Mouse (Mus musculus) kidney, embryonic 15.5 days (tissue): ENCODE data around the gene Plin3. TPM values are rescaled to one million over a fixed set of nuclear protein-coding genes. Genes with fewer than 3 reads are reported as not detected.

Experiments used
- ATAC-seq: fragments of 200-750 bp; cut with Nextera tagmentation; replicated peaks from 2 replicates; pipeline ENCODE4 v1.8.0; 2017; ENCODE audit warnings: moderate TSS enrichment; ENCODE audit not compliant: low FRiP score
- H3K27ac ChIP-seq: fragments of 300-500 bp; sonication (generic); 2 replicates; pipeline ENCODE4 v1.5.1; 2015; ENCODE audit warnings: mild to moderate bottlenecking, inconsistent platforms
- H3K27me3 ChIP-seq: fragments of 300-500 bp; sonication (generic); 2 replicates; pipeline ENCODE4 v1.6.1; 2015; ENCODE audit warnings: inconsistent platforms
- H3K36me3 ChIP-seq: fragments of 300-500 bp; sonication (generic); 2 replicates; pipeline ENCODE4 v1.6.1; 2015; ENCODE audit warnings: inconsistent platforms
- H3K4me1 ChIP-seq: fragments of 300-500 bp; sonication (generic); 2 replicates; pipeline ENCODE4 v1.6.1; 2015; ENCODE audit warnings: inconsistent platforms
- H3K4me2 ChIP-seq: fragments of 300-500 bp; sonication (generic); 2 replicates; pipeline ENCODE4 v1.6.1; 2015; ENCODE audit warnings: moderate library complexity, mild to moderate bottlenecking, inconsistent platforms
- H3K4me3 ChIP-seq: fragments of 300-500 bp; sonication (generic); replicated peaks from 2 replicates; pipeline ENCODE4 v1.5.1; 2015; ENCODE audit warnings: mild to moderate bottlenecking, inconsistent platforms
- H3K9ac ChIP-seq: fragments of 300-500 bp; sonication (generic); 2 replicates; pipeline ENCODE4 v1.6.1; 2015; ENCODE audit warnings: mild to moderate bottlenecking, inconsistent platforms
- H3K9me3 ChIP-seq: fragments of 300-500 bp; sonication (generic); replicated peaks from 2 replicates; pipeline ENCODE4 v1.6.1; 2016; ENCODE audit warnings: inconsistent platforms
- WGBS: fragments of 180-500 bp; shearing (Covaris S2); methylation state at CpG from one replicate; pipeline ENCODE4 v1.1.7; 2015; ENCODE audit warnings: mixed read lengths; 5-methylcytosine and 5-hydroxymethylcytosine counted together
- polyA plus RNA-seq: library from polyadenylated mRNA; unstranded; fragments of >200 nt; fragmentation: Nextera tagmentation; extraction: Ambion mirVana; gene quantifications from 2 replicates; pipeline ENCODE4 v1.2.1, GENCODE M21; 2015

The Plin3 gene
- polyA plus RNA-seq, 1 experiment from 2014 or later: 77.4 TPM

DNA sequence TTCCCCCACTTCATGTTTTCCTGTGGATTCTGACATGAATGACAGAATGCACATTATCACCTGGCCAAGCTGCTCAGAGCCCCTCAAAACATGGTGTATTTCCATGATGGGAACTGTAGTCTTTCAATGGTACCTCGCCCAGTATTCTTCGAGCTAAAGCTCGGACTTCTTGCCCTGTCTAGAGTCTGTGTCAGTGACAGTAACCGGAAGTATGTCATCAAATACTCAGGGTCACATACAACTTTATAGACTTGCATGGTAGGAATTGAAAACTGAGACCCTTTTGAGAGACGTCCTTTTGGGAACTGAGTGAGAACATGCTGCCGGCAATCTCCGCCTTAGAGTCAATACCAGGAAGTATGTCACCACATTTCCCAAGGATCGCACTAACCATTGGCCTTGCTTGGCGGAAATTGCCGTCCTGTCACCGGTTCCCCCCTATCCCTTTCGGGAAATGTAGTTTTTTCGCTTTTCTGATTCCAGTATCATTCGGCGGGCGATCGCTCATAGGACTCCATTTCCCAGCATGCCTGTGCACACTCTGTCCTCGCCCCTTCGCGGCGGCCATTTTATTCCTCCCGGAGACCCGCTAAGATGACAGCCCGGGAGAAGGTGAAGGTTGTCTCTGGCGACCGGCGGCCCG, 36.3 kb downstream of the Plin3 start, which contains the start of gene Fem1a:
TSS of gene Fem1a (plus strand) at position 572 of the 643 bp plus-strand sequence.
- Histone ChIP-seq H3K4me1 (peaks cover 51% of the 10 kb centered on the region), H3K4me3 (peak within 1 kb of the TSS; percentile 71), H3K9ac (peak within 1 kb of the TSS; percentile 67), H3K27me3 (no peaks in the 10 kb centered on the region), H3K9me3 (no peaks in the 10 kb centered on the region), H3K36me3 (peaks cover 36% of the 10 kb centered on the region), H3K27ac (peak within 1 kb of the TSS; percentile 97), H3K4me2 (peak within 1 kb of the TSS; percentile 93)
- peak; percentile 91 for ATAC-seq
- WGBS: under 1% methylated on average over 28 of the region's 28 CpGs

DNA sequence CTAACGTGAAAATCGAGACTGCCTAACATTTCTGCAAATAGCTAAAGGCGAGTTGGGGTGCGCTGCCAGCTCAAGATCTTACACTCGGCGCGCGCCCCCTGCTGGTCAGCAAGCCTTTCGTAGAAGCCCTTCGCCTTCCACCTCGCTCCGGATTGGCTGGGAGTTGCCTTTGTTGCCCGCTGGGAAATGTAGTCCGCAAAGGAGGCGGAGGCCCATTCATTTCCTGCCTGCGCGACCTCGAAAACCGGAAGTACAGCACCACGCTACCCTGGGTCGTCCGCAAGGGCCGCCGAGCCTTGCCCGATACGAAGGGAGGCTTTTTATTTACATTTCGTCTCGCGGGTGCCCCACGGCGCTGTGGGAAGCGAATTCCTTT, 36.8 kb downstream of the Plin3 start:
- peak overlapping the region; percentile 53 for H3K9ac ChIP-seq
- peak overlapping the region; percentile 97 for H3K27ac ChIP-seq
- peak; percentile 92 for ATAC-seq
- H3K9me3 ChIP-seq: no peaks in the 10 kb centered on the region
- peaks cover 31% of the 10 kb centered on the region for H3K36me3 ChIP-seq
- H3K27me3 ChIP-seq: no peaks in the 10 kb centered on the region
- H3K4me1 ChIP-seq: peaks cover 50% of the 10 kb centered on the region
- peak overlapping the region; percentile 71 for H3K4me3 ChIP-seq
- WGBS: under 1% methylated on average over 32 of the region's 32 CpGs
- H3K4me2 ChIP-seq: peak overlapping the region; percentile 66

DNA sequence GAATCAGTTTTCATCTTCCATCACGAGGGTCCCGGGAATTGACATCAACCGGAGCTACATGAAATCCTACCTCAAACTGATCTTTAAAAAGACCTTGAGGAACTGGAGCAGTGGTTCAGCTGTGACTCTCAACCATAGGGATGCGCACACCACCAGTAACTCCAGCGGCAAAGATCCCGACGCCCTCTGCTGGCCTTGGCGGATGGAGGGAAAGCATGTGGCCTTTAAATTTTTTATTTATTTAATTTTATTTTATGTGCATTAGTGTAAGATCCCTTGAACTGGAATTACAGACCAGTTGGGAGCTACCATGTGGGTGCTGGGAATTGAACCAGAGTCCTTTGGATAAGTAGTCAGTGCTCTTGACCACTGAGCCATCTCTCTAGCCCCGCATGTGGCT, 37.2 kb downstream of the Plin3 start:
- Histone ChIP-seq H3K9ac (no peak overlapping the region), H3K4me2 (peak overlapping the region; percentile 66), H3K27ac (peak overlapping the region; percentile 54), H3K27me3 (no peaks in the 10 kb centered on the region), H3K4me3 (peak overlapping the region; percentile 71), H3K9me3 (no peaks in the 10 kb centered on the region), H3K4me1 (peaks cover 48% of the 10 kb centered on the region), H3K36me3 (peaks cover 27% of the 10 kb centered on the region)
- ATAC-seq: no peak
- 18% methylated on average over 9 of the region's 9 CpGs for WGBS

DNA sequence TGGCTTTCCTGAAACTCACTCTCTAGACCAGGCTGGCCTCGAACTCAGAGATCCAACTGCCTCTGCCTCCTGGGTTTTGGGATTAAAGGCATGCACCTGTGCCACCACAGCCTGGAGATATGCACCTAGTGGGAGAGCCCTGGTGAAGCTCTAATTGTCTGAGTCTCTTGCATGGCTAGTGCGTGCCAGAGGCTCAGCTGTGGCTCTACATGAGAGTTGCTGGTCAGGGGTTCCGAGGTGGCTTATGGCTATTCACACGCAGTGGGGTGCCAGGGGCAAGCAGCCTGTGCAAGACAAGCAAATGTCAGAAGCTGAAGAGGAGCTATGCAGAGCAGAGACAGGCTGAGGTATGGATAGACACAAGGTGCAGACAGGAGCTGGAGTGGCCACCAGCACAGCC, 38.0 kb downstream of the Plin3 start:
- H3K9ac ChIP-seq: no peak overlapping the region
- H3K4me1 ChIP-seq: peaks cover 40% of the 10 kb centered on the region
- no peak overlapping the region for H3K27ac ChIP-seq
- H3K4me3 ChIP-seq: no peak overlapping the region
- H3K36me3 ChIP-seq: peaks cover 19% of the 10 kb centered on the region
- no peaks in the 10 kb centered on the region for H3K9me3 ChIP-seq
- ATAC-seq: no peak
- H3K4me2 ChIP-seq: no peak overlapping the region
- H3K27me3 ChIP-seq: no peaks in the 10 kb centered on the region
- 84% methylated on average over 4 of the region's 4 CpGs for WGBS

DNA sequence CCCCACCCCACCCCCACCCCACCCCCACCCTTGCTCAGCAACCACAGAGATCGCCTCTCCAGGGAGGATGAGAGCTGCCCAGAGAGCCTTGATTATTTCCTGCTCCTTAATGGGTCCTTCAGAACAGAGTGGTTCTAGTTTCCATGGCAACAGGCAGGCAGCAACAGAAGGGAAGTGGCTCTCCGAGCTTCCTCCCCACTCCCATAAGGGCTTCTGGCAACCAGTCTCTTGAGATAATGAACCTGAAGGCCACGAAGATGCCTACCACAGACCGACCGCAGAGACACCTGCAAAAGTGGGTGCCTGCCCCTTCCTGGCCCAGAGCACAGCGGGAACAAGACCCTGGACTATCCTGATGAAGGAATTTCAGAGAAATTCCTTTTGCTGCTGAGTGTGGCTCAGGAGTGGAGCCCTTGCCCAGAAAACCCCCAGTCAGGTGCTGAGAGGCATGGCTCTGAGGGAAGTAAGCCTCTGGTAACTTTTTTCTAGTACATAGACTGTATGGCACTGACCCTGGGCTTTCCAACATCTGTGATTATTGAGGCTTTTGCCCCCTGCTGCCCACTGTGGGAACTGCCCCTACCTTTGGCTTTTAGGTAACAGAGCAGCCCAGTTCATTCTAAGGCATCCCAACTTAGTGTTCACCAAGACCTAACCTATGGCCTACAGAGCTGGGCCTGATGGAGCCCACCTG, 41.4 kb downstream of the Plin3 start:
- Histone ChIP-seq H3K4me2 (0 out of 2 replicates have a peak overlapping the region, but pooled peaks have one; percentile 28), H3K36me3 (no peaks in the 10 kb centered on the region), H3K9me3 (no peaks in the 10 kb centered on the region), H3K27ac (0 out of 2 replicates have a peak overlapping the region, but pooled peaks have one; percentile 27), H3K4me1 (peaks cover 15% of the 10 kb centered on the region), H3K27me3 (no peaks in the 10 kb centered on the region), H3K9ac (no peak overlapping the region), H3K4me3 (no peak overlapping the region)
- WGBS: 24% methylated on average over 6 of the region's 6 CpGs
- no peak for ATAC-seq

DNA sequence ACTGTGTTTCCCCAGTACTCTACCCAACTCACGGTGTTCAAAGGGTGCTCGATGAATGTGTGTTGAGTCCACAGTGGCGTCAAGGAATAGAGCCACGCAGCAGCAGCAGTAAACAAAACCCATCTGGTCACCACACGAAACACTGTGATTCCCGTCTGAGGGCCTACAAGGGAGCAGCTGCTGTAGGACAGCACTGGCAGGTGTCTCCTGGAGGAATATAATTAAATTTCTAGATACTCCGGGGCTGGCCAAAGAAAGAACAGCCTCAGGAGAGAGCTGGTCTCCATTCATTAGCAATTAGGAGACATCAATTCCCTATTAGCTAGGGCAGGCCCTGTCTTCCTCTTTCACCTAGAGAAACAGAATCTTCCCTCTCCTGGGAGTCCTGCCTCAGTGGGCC, 47.1 kb downstream of the Plin3 start:
- no peaks in the 10 kb centered on the region for H3K9me3 ChIP-seq
- H3K9ac ChIP-seq: no peak overlapping the region
- ATAC-seq: no peak
- H3K4me2 ChIP-seq: no peak overlapping the region
- H3K4me3 ChIP-seq: no peak overlapping the region
- WGBS: 68% methylated on average over 7 of the region's 7 CpGs
- H3K36me3 ChIP-seq: no peaks in the 10 kb centered on the region
- H3K4me1 ChIP-seq: 0 out of 2 replicates have a peak, but pooled peaks cover 3% of the 10 kb centered on the region
- H3K27me3 ChIP-seq: peaks cover 9% of the 10 kb centered on the region
- H3K27ac ChIP-seq: no peak overlapping the region

DNA sequence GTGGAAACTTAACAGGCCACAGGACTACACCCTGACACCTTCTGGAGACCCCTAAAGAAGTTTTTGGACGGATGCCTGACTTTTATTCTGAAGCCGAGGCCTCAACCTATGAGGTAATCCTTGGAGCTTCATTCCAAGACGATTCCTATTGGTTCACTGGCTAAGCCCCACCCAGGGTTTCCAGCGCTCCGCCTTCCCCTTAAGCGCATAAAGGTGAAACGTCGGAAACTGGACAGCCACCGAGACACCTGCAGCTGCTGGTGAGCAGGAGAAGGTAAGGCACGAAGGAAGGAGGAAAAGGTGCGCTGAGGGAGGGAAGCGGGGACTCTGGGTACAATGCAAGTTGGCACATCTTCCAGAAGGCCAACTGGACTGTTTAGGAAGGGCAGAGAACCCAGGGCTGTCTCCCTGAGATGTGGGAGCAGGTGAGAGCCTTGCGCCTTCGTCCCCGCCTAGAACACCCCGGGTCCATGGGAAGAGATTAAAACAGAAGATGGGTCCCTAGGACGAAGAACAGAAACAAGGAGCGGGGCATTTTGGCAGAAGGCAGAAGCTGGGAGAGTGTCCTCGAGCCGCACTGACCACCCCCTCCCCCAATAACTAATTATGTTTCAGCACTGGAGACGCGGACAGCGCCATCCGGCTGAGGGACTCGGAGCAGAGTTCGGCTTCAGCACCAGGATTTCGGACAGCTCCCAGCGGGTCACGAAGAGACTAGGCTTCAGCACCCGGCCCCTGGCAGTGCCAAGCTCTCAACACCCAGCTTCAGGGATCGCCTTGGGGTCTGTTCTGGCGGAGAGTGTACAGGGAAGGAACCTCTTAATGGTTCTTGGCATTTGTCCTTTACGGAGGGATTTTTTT, 50.9 kb downstream of the Plin3 start:
- Histone ChIP-seq H3K4me3 (peak overlapping the region; percentile 1; the same call in 1 of the 2 replicates), H3K27ac (no peak overlapping the region), H3K4me2 (no peak overlapping the region), H3K4me1 (0 out of 2 replicates have a peak, but pooled peaks cover 3% of the 10 kb centered on the region), H3K27me3 (peaks cover 14% of the 10 kb centered on the region), H3K36me3 (no peaks in the 10 kb centered on the region), H3K9ac (no peak overlapping the region), H3K9me3 (no peaks in the 10 kb centered on the region)
- peak; percentile 86 for ATAC-seq
- under 1% methylated on average over 33 of the region's 33 CpGs for WGBS

DNA sequence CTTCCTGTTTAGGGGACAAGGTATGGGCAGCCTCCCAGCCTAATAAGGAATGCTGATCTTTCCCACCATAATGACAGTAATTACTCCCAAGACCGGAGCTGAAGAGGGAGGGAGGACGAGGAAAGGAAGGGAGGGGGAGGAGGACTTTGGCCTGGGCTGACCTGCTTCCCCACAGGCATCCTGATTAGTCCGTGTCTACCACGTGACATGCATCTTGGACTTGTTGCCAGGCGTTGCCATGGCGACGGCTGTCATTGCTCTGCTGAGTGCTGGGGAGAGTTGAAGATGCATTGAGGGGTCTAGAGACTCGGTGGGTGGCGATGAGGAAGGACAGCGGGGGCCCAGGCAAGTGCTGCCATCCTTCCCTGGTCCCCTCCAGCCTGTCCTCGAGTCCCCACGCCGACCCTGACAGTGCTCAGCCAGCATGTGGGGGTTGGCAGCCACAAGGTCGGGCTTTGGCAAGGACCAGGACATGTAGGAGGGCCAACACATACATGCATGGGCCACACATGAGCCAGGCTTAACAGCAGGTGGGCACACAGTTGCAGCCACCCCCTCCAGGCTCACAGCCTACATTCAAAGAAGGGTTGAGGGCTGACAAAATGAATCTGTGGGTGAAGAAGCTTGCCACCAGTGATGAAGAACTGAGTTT, 58.7 kb downstream of the Plin3 start:
- no peaks in the 10 kb centered on the region for H3K36me3 ChIP-seq
- H3K9me3 ChIP-seq: no peaks in the 10 kb centered on the region
- no peak overlapping the region for H3K27ac ChIP-seq
- 0 out of 2 replicates have a peak, but pooled peaks cover 4% of the 10 kb centered on the region for H3K27me3 ChIP-seq
- H3K4me2 ChIP-seq: no peak overlapping the region
- no peak overlapping the region for H3K4me3 ChIP-seq
- no peak overlapping the region for H3K9ac ChIP-seq
- 3% methylated on average over 14 of the region's 14 CpGs for WGBS
- ATAC-seq: peak; percentile 46; the same call in 1 of the 2 replicates
- peaks cover 5% of the 10 kb centered on the region; the same call in 1 of the 2 replicates for H3K4me1 ChIP-seq

DNA sequence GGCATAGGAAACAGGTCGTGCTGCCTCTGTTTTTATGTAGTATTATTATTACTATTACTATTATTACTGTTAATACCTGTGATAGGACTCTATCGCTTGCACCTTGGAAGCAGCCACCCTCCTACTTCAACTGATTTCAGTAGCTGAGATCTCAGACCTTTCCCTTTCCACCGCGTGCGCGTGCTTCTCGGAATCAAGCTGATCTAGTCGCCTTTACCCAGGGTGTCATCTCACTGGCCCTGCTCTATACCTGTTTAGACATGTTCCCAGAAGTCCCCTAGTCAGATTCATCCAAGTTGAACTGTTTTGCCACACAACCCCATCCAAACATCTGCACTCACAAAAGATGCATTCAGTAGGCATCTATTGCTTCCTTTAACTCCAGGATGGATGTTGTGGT, 59.3 kb downstream of the Plin3 start:
- WGBS: 52% methylated on average over 8 of the region's 8 CpGs
- Histone ChIP-seq H3K9ac (no peak overlapping the region), H3K9me3 (no peaks in the 10 kb centered on the region), H3K27ac (no peak overlapping the region), H3K4me1 (peaks cover 5% of the 10 kb centered on the region; the same call in 1 of the 2 replicates), H3K4me2 (no peak overlapping the region), H3K27me3 (0 out of 2 replicates have a peak, but pooled peaks cover 4% of the 10 kb centered on the region), H3K36me3 (no peaks in the 10 kb centered on the region), H3K4me3 (no peak overlapping the region)
- no peak for ATAC-seq

DNA sequence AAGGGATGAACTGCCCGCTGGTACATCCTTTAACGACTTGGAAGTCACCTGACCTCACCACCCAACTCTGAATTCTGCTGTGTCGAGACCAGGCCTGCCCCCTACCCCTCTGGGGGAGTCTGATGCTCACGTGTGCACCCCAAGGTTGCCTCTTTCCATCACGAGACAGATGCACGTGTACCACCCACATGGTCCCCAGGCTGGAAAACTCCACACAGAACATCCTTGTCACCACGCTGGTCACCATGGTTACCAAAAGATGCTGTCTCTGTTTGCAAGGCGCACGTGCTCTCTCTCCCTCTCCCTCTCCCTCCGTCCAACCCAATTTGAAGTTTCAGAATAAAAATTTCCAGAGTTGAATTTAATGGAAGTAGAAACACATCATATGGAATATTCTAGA, 62.7 kb downstream of the Plin3 start:
- Histone ChIP-seq H3K36me3 (no peaks in the 10 kb centered on the region), H3K9ac (no peak overlapping the region), H3K4me1 (peaks cover 5% of the 10 kb centered on the region; the same call in 1 of the 2 replicates), H3K27ac (no peak overlapping the region), H3K27me3 (0 out of 2 replicates have a peak, but pooled peaks cover 7% of the 10 kb centered on the region), H3K4me3 (no peak overlapping the region), H3K9me3 (no peaks in the 10 kb centered on the region), H3K4me2 (no peak overlapping the region)
- 60% methylated on average over 10 of the region's 10 CpGs for WGBS
- no peak for ATAC-seq
